Mouse (Mus musculus) layer of hippocampus, adult 2 months (tissue): ENCODE results near the gene Rab42. TPM values are rescaled to one million over a fixed set of nuclear protein-coding genes. Genes with fewer than 3 reads are reported as not detected.

Experiments used
- DNase-seq, 2 experiments: peaks; one replicate each; pipeline ENCODE4 v3.0.0; 2022; ENCODE audit warnings: low spot score in 2 of 2
- H3K27ac ChIP-seq: fragments of 200-600 bp; 2 replicates; pipeline ENCODE4 v1.8.1; 2022
- H3K4me3 ChIP-seq: fragments of 200-600 bp; 2 replicates; pipeline ENCODE4 v1.8.1; 2022; ENCODE audit warnings: mild to moderate bottlenecking
- CTCF ChIP-seq: fragments of 200-600 bp; conservative IDR thresholded peaks from 2 replicates; pipeline ENCODE4 v1.8.1; 2022; ENCODE audit warnings: antibody characterized with exemption, mild to moderate bottlenecking, moderate library complexity
- long read RNA-seq, 2 experiments: library from polyadenylated mRNA; stranded (forward); transcript quantifications; one replicate each; pipeline ENCODE4 v2.0.0; 2021; ENCODE audit warnings: borderline mapping rate in 2 of 2
- total RNA-seq, 2 experiments: library from RNA; stranded (reverse); gene quantifications; 2 replicates each; pipeline ENCODE4 v1.2.3; 2021

Gene Rab42
- 1 to 10 TPM; 1.2 to 2.1 TPM for total RNA-seq
- long read RNA-seq, experiment 1, partial matches to known transcripts: 0 of 2 reads
- long read RNA-seq, experiment 1, other reads (novel, unspliced or antisense): 1 of 2 reads
- long read RNA-seq, experiment 2, partial matches to known transcripts: 0 of 3 reads
- long read RNA-seq, experiment 2, other reads (novel, unspliced or antisense): 1 of 3 reads

- Histone ChIP-seq H3K27ac (peak within 1 kb of the TSS; percentile 67), H3K4me3 (peak within 1 kb of the TSS; percentile 61)
- DNase-seq: peak; percentile 35 to 48
- TF ChIP-seq CTCF: peak; percentile 55
Measured at GRCm38 (mm10) chr4:132302939-132303479, at the start of gene Rab42. Rab42 (minus strand) TSS chr4:132303385.

- peak overlapping the region; percentile 96 for H3K27ac ChIP-seq
- DNase-seq: no peak
- 0 out of 2 replicates have a peak, but pooled peaks have one; percentile 3 for TF ChIP-seq CTCF
Measured at GRCm38 (mm10) chr4:132352739-132353138, 49.6 kb upstream of the Rab42 start.

GRCm38 (mm10) chr4:132351401-132351800 lies 48.2 kb upstream of the Rab42 start:
- no peak for TF ChIP-seq CTCF
- no peak for DNase-seq
- H3K27ac ChIP-seq: no peak overlapping the region
- H3K4me3 ChIP-seq: no peak overlapping the region

More at GRCm38 (mm10) chr4:132352739-132353138, 49.6 kb upstream of the Rab42 start:
- H3K4me3 ChIP-seq: peak overlapping the region; percentile 76

GRCm38 (mm10) chr4:132350854-132351253 lies 47.7 kb upstream of the Rab42 start:
- no peak for TF ChIP-seq CTCF
- no peak for DNase-seq
- no peak overlapping the region for H3K27ac ChIP-seq
- no peak overlapping the region for H3K4me3 ChIP-seq

GRCm38 (mm10) chr4:132350123-132350740 lies 47.0 kb upstream of the Rab42 start:
- no peak for DNase-seq
- Histone ChIP-seq H3K4me3 (no peak overlapping the region), H3K27ac (no peak overlapping the region)
- no peak for TF ChIP-seq CTCF

- DNase-seq: no peak
- TF ChIP-seq CTCF: peak; percentile 41
- Histone ChIP-seq H3K27ac (no peak overlapping the region), H3K4me3 (no peak overlapping the region)
Measured at GRCm38 (mm10) chr4:132349495-132350122, 46.4 kb upstream of the Rab42 start.

- TF ChIP-seq CTCF: peak; percentile 17; the same call in 1 of the 2 replicates
Measured at GRCm38 (mm10) chr4:132346661-132347060, 43.5 kb upstream of the Rab42 start.

GRCm38 (mm10) chr4:132346261-132346660 lies 43.1 kb upstream of the Rab42 start:
- H3K4me3 ChIP-seq: no peak overlapping the region
- H3K27ac ChIP-seq: no peak overlapping the region
- no peak for DNase-seq
- no peak for TF ChIP-seq CTCF

More at GRCm38 (mm10) chr4:132346661-132347060, 43.5 kb upstream of the Rab42 start:
- DNase-seq: no peak
- Histone ChIP-seq H3K4me3 (no peak overlapping the region), H3K27ac (no peak overlapping the region)

- no peak for TF ChIP-seq CTCF
- no peak for DNase-seq
- peak overlapping the region; percentile 72 for H3K4me3 ChIP-seq
- peak overlapping the region; percentile 90 for H3K27ac ChIP-seq
Measured at GRCm38 (mm10) chr4:132345843-132346212, 42.6 kb upstream of the Rab42 start.

GRCm38 (mm10) chr4:132345135-132345842 lies 42.1 kb upstream of the Rab42 start:
- TF ChIP-seq CTCF: peak; percentile 100
- H3K4me3 ChIP-seq: peak overlapping the region; percentile 72
- peak; percentile 91 to 97 for DNase-seq
- H3K27ac ChIP-seq: peak overlapping the region; percentile 90

GRCm38 (mm10) chr4:132344403-132345134 lies 41.4 kb upstream of the Rab42 start:
- H3K4me3 ChIP-seq: peak overlapping the region; percentile 72
- no peak for DNase-seq
- TF ChIP-seq CTCF: no peak
- H3K27ac ChIP-seq: no peak overlapping the region

GRCm38 (mm10) chr4:132341451-132341850 lies 38.3 kb upstream of the Rab42 start:
- TF ChIP-seq CTCF: no peak
- H3K4me3 ChIP-seq: no peak overlapping the region
- H3K27ac ChIP-seq: no peak overlapping the region
- DNase-seq: no peak
